Mouse (Mus musculus): ENCODE data around the gene Map4k4.
A peak's percentile ranks its signal among the peaks of the same experiment; 100 is the strongest.

The Map4k4 gene

GRCm38 (mm10) chr1:39936934-39937333 is 36.2 kb downstream of the Map4k4 start:
- DNase-seq = no peak

DNA sequence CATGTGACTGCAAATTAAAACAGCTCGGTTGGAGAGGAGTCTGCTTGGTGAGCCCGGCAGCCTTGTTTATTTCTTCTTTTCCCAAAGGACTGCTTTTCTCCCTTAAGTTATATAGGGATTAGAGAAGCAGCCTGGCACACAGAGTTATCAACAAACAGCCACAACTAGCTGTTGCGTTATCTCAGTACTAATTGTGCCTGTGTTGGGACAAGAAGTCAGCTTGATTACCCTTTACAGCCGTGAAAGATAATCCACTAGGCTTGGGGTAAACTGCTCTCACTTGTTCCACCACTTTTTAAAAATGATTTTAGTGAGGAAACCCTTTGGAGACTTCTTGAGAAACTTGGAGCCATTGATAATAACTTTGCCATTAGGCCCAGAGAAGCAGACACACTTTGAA is 36.9 kb downstream of the Map4k4 start:
- no peak for DNase-seq

DNA sequence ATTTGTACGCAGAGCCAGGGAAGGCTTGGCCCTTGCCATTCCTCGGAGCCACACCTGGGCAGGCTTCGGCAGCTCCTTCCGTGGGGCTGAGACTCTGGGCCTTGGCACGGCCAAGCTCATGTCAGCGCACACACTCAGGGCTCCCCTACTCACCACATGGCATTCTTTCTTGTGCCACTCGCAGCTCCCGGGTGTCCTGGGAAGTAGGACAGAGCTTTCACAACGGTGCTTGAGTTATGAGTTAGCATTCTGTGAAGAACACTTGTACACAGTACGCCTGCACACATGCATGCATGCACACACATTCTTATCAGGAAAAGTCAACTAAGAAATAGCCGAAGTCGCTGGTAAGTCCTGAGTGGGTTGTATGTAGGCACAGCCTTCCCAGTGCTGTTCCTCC is 38.7 kb downstream of the Map4k4 start:
- DNase-seq = no peak

GRCm38 (mm10) chr1:39940342-39940741 is 39.6 kb downstream of the Map4k4 start:
- DNase-seq = no peak

GRCm38 (mm10) chr1:39941237-39942179 is 40.8 kb downstream of the Map4k4 start:
- DNase-seq = peak; percentile 80

DNA sequence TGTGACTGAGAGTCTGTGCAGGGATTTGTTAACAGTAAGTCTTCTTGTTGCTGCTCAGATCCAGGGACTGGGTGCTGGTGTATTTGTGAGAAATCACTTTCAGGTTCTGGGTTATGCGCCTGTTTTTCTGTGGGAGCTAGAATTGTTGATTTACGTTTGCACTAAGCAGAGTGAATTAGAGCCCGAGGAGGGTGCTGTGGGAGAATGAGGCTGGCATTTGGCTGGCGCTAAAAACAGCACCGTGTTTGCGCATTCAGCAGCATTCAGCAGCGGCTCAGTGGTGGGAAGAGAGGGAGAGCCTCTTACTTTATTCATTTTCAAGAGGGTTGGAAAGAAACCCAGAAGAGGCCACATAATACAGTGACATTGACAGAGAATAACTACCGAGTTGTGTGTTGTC is 42.2 kb downstream of the Map4k4 start:
- DNase-seq = peak; percentile 81

- no peak for DNase-seq
These were observed 43.7 kb downstream of the Map4k4 start for GRCm38 (mm10) chr1:39944306-39944971.

GRCm38 (mm10) chr1:39944972-39945323 is 44.2 kb downstream of the Map4k4 start:
- DNase-seq = no peak

DNA sequence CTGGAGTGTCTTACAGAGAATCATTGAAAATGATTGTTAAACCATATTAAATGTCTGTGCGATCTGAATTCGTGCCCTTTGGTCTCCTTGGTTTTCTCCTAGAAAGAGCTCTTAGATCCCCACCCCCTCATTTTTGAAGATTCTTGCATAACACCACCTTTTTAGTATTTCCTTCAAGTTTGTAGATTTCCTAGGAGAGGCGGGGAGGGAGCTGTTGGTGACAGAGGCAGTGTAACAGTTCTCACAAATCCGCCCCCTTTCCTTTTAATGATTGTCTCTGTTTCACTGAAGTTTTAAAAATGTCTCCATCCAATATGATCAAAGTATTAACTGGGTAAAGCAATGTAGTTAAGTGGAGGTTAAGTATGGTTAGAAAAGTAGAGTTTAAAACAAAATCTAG is 45.7 kb downstream of the Map4k4 start:
- DNase-seq = no peak

GRCm38 (mm10) chr1:39947179-39947578 is 46.5 kb downstream of the Map4k4 start:
- DNase-seq = no peak

DNA sequence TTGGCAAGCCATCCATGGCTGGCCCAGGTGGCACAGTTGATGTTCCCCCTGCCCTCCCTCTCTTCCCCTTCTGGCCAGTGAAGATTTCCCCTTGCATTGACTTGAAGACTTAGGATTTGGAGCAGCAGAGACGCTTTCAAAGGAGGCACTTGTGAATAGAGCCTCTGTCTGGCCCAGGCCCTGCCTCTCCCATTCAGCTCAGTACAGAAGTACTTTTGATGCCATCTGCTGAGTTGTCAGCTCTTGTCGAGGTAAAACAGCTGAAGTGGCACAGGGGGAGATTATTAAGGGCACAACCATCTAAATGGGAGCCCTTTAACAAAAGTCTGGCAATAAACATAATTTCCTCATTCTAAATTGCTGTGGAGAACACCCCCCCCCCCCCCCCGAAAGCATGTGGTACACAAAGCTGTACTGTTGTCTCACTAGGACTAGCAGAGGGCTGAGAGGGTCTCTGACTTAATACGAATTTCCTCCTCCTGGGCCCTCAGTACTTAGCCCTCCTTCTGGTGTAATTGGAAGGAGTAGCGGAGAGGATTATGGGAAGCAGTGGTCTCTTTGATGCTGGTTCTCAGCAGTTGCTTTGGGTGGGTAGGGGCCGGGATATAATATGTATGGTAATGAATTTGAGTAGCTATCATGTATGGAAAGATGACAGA is 47.1 kb downstream of the Map4k4 start:
- DNase-seq = peak; percentile 79

DNA sequence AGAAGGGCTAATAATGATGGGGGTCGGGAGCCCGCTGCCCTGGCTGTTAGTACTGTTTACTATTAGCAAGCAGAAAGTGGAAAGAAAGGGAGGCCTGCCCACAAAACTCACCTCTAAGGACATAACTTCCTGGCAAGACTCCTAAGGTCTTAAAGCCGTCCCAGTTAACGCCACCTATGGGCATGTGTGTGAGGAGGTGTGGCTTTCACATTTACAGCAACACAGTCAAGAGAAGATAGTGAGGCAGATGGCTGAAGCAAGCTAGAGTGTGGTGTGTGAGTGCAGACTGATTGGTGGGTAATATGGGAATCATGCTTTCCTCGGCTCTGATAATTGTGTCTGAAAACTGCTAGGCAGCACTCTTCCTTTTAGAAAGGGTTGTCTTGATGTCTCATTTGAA is 48.5 kb downstream of the Map4k4 start:
- no peak for DNase-seq

- no peak for DNase-seq
These were observed 49.2 kb downstream of the Map4k4 start for GRCm38 (mm10) chr1:39949790-39950462.

DNA sequence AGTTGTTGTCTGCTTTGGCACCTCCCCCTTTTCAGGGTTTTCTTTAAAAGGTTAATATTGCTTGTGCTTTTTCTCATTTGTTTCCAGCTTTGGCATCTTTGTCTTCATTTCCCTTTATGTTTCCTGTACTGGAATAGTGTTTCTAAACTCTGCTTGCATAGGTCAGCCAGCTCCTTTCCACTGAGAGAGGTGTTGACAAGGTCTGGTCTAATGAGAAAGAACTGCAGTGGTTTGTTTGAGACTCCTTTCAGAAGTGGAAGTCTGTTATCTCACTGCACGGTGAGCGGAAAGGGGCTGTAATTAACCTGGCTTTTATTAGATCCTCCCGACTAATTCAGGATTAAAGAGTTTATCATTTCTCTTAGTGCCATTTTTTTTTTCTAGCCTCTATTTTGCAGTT is 49.9 kb downstream of the Map4k4 start:
- DNase-seq = no peak

- DNase-seq = no peak
These were observed 53.9 kb downstream of the Map4k4 start for GRCm38 (mm10) chr1:39954652-39955051.

DNA sequence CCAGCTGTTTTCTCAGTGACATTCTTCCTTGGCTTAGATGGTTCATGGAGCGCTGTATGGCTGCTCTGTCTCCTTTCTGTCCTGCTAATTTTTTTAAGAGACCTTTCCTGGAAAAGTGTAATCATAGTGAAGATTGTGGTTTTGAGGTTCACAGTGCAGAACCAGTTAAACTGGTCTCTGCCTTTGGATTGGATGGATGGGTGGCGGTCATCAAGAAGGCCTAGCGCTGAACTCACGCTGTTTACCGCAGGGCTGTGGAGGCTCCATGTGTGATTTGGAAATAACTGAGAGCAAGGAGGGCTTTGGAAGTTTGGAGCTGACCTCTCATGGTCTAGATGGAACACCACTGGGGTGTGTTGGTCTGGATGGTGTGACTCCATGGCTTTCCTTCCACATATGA is 56.0 kb downstream of the Map4k4 start:
- no peak for DNase-seq

- DNase-seq = no peak
These were observed 57.3 kb downstream of the Map4k4 start for GRCm38 (mm10) chr1:39957981-39958380.

GRCm38 (mm10) chr1:39960623-39961022 is 59.9 kb downstream of the Map4k4 start:
- no peak for DNase-seq

DNA sequence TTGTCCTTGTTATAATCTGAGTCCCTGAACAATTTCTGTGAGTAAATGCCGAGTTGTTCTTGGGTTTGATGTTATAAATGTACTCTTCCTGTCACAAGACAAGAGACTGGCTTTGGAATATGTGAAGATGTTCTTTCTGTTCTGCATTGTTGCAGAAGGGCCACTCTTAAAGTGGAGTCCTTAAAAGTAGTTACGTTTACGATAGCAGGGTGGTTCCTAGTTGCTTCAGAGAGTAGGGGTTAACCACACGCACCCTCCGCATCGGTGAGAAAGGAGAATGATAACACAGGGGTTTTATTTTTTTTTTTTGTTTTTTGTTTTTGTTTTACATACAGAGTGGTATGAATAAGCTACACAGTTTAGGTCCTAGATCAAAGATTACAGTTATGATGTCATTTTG is 60.4 kb downstream of the Map4k4 start:
- DNase-seq = no peak

- DNase-seq = no peak
These were observed 61.6 kb downstream of the Map4k4 start for GRCm38 (mm10) chr1:39962321-39962720.

GRCm38 (mm10) chr1:39962840-39963239 is 62.1 kb downstream of the Map4k4 start:
- DNase-seq = no peak

- DNase-seq = no peak
These were observed 63.1 kb downstream of the Map4k4 start for GRCm38 (mm10) chr1:39963821-39964220.

- DNase-seq = no peak
These were observed 63.7 kb downstream of the Map4k4 start for GRCm38 (mm10) chr1:39964427-39964826.

Measured in layer of hippocampus, adult 9-11 months (tissue).